Mouse (Mus musculus) megakaryocyte, embryonic 14.5 days (primary cell): Measurements from ENCODE around the gene Ralgds. TPM values are rescaled to one million over a fixed set of nuclear protein-coding genes. Genes with fewer than 3 reads are reported as not detected.

ENCODE experiments used
- H3K27me3 ChIP-seq: replicated peaks from 2 replicates; pipeline ENCODE3; 2012; ENCODE audit warnings: inconsistent platforms
- H3K36me3 ChIP-seq: replicated peaks from 2 replicates; pipeline ENCODE3; 2012; ENCODE audit warnings: low read length, inconsistent platforms, mixed read lengths
- H3K4me1 ChIP-seq: 2 replicates; pipeline ENCODE4 v1.6.1; 2012; ENCODE audit warnings: inconsistent platforms
- H3K4me3 ChIP-seq: replicated peaks from 2 replicates; pipeline ENCODE3; 2012; ENCODE audit warnings: moderate library complexity, mild to moderate bottlenecking, inconsistent platforms
- H3K9me3 ChIP-seq: 2 replicates; pipeline ENCODE4 v1.6.1; 2012; ENCODE audit warnings: inconsistent platforms
- FLI1 ChIP-seq: IDR thresholded peaks from 2 replicates; pipeline ENCODE4 v1.6.1; 2012; ENCODE audit warnings: low read length, inconsistent platforms, mixed read lengths
- GATA1 ChIP-seq: IDR thresholded peaks from 3 replicates; pipeline ENCODE4 v1.6.1; 2012; ENCODE audit warnings: mixed read lengths, low read length, inconsistent platforms, borderline replicate concordance
- polyA plus RNA-seq: library from polyadenylated mRNA; stranded (reverse); fragments of >175 nt; gene quantifications from 2 replicates; pipeline ENCODE4 v1.2.3, GENCODE M21; 2012; ENCODE audit warnings: low replicate concordance; ENCODE audit not compliant: insufficient read depth

The Ralgds gene
- polyA plus RNA-seq, 1 experiment: 6.7 TPM

GRCm38 (mm10) chr2:28533901-28534435 lies 21.0 kb downstream of the Ralgds start:
- peaks cover 4% of the 10 kb centered on the region for H3K36me3 ChIP-seq
- peak overlapping the region; percentile 92 for H3K4me3 ChIP-seq
- TF ChIP-seq FLI1 (no peak), GATA1 (no peak)
- no peaks in the 10 kb centered on the region for H3K9me3 ChIP-seq
- H3K4me1 ChIP-seq: peaks cover 96% of the 10 kb centered on the region
- H3K27me3 ChIP-seq: peaks cover 68% of the 10 kb centered on the region

GRCm38 (mm10) chr2:28534436-28535262 lies 21.7 kb downstream of the Ralgds start:
- H3K27me3 ChIP-seq: peaks cover 70% of the 10 kb centered on the region

GRCm38 (mm10) chr2:28535263-28535540 lies 22.3 kb downstream of the Ralgds start:
- H3K36me3 ChIP-seq: peaks cover 4% of the 10 kb centered on the region
- peaks cover 70% of the 10 kb centered on the region for H3K27me3 ChIP-seq
- no peaks in the 10 kb centered on the region for H3K9me3 ChIP-seq
- H3K4me3 ChIP-seq: peak overlapping the region; percentile 92
- TF ChIP-seq GATA1: no peak
- TF ChIP-seq FLI1: no peak
- peaks cover 98% of the 10 kb centered on the region for H3K4me1 ChIP-seq

More at GRCm38 (mm10) chr2:28534436-28535262, 21.7 kb downstream of the Ralgds start:
- TF ChIP-seq GATA1: no peak
- TF ChIP-seq FLI1: no peak
- Histone ChIP-seq H3K9me3 (no peaks in the 10 kb centered on the region), H3K4me1 (peaks cover 98% of the 10 kb centered on the region), H3K36me3 (peaks cover 4% of the 10 kb centered on the region), H3K4me3 (peak overlapping the region; percentile 92)

- Histone ChIP-seq H3K36me3 (peaks cover 6% of the 10 kb centered on the region), H3K4me1 (peaks cover 98% of the 10 kb centered on the region), H3K9me3 (no peaks in the 10 kb centered on the region), H3K4me3 (peak overlapping the region; percentile 92), H3K27me3 (peaks cover 70% of the 10 kb centered on the region)
- TF ChIP-seq FLI1 (no peak), GATA1 (no peak)
Measured at GRCm38 (mm10) chr2:28535650-28536049, 22.7 kb downstream of the Ralgds start.

GRCm38 (mm10) chr2:28536166-28536565 lies 23.2 kb downstream of the Ralgds start:
- H3K27me3 ChIP-seq: peaks cover 72% of the 10 kb centered on the region

GRCm38 (mm10) chr2:28536766-28537633 lies 24.1 kb downstream of the Ralgds start:
- H3K9me3 ChIP-seq: no peaks in the 10 kb centered on the region
- peaks cover 74% of the 10 kb centered on the region for H3K27me3 ChIP-seq
- peaks cover 16% of the 10 kb centered on the region for H3K36me3 ChIP-seq
- H3K4me1 ChIP-seq: peaks cover 93% of the 10 kb centered on the region
- TF ChIP-seq GATA1 (no peak), FLI1 (no peak)
- peak overlapping the region; percentile 31 for H3K4me3 ChIP-seq

More at GRCm38 (mm10) chr2:28536166-28536565, 23.2 kb downstream of the Ralgds start:
- TF ChIP-seq GATA1 (no peak), FLI1 (no peak)
- H3K4me1 ChIP-seq: peaks cover 96% of the 10 kb centered on the region
- H3K36me3 ChIP-seq: peaks cover 9% of the 10 kb centered on the region
- H3K4me3 ChIP-seq: peak overlapping the region; percentile 40
- no peaks in the 10 kb centered on the region for H3K9me3 ChIP-seq

- H3K9me3 ChIP-seq: no peaks in the 10 kb centered on the region
- peaks cover 22% of the 10 kb centered on the region for H3K36me3 ChIP-seq
- H3K27me3 ChIP-seq: peaks cover 80% of the 10 kb centered on the region
- H3K4me1 ChIP-seq: peaks cover 87% of the 10 kb centered on the region
- TF ChIP-seq FLI1: no peak
- TF ChIP-seq GATA1: no peak
- no peak overlapping the region for H3K4me3 ChIP-seq
Measured at GRCm38 (mm10) chr2:28537634-28537920, 24.7 kb downstream of the Ralgds start.

- peaks cover 81% of the 10 kb centered on the region for H3K4me1 ChIP-seq
- TF ChIP-seq FLI1 (no peak), GATA1 (no peak)
- peaks cover 85% of the 10 kb centered on the region for H3K27me3 ChIP-seq
- H3K9me3 ChIP-seq: no peaks in the 10 kb centered on the region
- peaks cover 27% of the 10 kb centered on the region for H3K36me3 ChIP-seq
- peak overlapping the region; percentile 44 for H3K4me3 ChIP-seq
Measured at GRCm38 (mm10) chr2:28537995-28538816, 25.3 kb downstream of the Ralgds start.

- Histone ChIP-seq H3K27me3 (peaks cover 86% of the 10 kb centered on the region), H3K4me3 (no peak overlapping the region)
- TF ChIP-seq FLI1: no peak
- TF ChIP-seq GATA1: no peak
Measured at GRCm38 (mm10) chr2:28538817-28539128, 25.8 kb downstream of the Ralgds start.

More at GRCm38 (mm10) chr2:28538817-28539128, 25.8 kb downstream of the Ralgds start:
- H3K36me3 ChIP-seq: peaks cover 33% of the 10 kb centered on the region
- peaks cover 75% of the 10 kb centered on the region for H3K4me1 ChIP-seq
- H3K9me3 ChIP-seq: no peaks in the 10 kb centered on the region
